Mouse (Mus musculus): ENCODE measurements around the gene Tlnrd1.
"Not testable (repeated sequence)": the region's sequence is repeated elsewhere in the genome, so short reads cannot be mapped to it uniquely, and the experiment has no call there.

Gene Tlnrd1

DNA sequence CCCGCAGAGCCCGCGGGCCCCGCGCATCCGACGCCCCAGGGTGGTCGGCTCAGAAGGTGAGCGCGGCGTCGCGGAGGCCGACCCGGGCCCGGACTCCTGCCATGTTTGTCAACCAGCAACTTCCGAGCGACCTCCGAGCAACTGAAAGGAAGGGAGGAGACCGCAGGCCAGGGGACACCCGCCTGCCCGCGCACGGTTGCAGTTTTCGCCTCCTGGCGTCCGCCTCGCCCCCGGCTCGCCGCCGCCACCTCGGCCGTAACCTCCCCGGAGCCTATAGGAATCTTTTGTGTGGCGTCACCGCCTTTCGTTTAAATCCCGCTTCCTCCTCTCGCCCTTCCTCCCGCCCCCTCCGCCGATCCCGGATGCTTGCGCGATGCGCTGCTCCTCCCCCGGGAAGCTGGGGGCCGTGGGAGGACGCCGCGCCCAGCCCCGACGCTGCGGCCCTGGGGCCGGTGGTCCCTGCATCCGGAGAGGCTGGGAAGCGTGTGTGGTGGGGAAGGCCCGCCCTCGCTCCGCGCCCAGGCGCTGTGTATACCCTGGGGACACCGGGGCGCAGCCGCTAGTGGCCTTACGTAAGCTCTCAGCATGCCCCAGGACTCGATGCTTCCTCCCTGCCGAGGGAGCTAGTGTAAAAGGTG is at the start of gene Tlnrd1, which contains the start of gene Mesd:
TSS of gene Tlnrd1 (minus strand) at position 285 of the 638 bp plus-strand sequence.
TSS of gene Mesd (plus strand) at position 446 of the 638 bp plus-strand sequence.
- ATAC-seq (ENCODE audit: low TSS enrichment) = peak; percentile 82

DNA sequence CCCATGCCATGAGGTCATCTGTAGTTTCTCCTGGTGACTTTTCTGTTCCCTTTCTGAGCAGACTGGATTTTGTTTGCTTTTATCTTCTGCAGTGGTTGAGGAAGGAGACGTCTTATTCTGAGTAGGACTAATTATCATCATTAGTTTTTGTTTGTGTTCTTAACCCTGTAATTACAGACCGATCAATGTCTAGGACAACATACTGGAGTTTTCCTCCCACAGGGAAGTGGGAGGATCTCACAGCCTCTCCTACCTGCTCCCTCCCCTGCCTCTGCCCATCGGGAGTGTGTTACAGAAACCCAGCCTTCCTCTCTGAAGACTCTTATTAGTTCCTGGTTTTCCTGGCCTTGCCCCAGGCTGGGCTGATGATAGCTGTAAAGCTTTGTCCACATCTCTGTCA is 37.5 kb upstream of the Tlnrd1 start:
- ATAC-seq (ENCODE audit: low TSS enrichment) = no peak

- ATAC-seq (ENCODE audit: low TSS enrichment) = no peak
These were observed 36.1 kb upstream of the Tlnrd1 start for GRCm38 (mm10) chr7:83920241-83920640.

DNA sequence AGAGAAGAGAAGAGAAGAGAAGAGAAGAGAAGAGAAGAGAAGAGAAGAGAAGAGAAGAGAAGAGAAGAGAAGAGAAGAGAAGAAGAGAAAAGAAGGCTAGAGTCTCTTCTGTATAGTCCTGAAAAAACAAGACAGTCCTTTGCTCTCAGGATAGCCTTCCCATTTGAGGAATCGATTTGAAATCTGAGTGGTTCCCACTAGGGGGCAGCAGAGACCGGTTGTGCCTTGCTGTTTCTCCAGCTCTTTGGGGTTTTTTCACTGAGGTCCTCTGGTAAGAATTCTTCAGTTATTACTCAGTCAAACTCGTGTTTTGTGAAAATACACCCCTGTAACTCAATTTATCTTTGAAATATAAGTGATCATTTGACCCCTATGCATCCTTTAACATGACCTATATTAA is 30.5 kb upstream of the Tlnrd1 start:
- ATAC-seq (ENCODE audit: low TSS enrichment) = peak; percentile 85

DNA sequence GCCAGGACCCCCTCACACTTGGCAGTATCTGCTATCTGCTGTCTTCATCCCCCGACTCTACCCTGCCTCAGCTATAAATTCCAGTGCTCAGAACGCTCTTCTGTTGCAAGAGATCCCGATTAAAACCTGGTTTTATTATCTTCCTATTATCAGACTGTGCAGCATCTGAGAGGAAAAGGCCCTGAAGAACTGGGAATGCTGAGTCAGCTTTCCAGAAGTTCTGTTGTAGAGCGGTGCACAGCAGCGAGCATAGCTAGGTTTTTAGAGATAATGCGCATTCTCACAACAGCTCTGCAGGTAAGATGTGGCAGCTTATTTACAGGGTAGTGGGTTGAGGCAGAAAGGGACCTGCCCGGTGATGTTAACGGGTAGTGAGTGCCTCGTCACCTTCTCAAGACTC is 29.9 kb upstream of the Tlnrd1 start:
- ATAC-seq (ENCODE audit: low TSS enrichment) = no peak

- ATAC-seq (ENCODE audit: low TSS enrichment) = no peak
These were observed 29.4 kb upstream of the Tlnrd1 start for GRCm38 (mm10) chr7:83913405-83913932.

GRCm38 (mm10) chr7:83911909-83912308 is 27.8 kb upstream of the Tlnrd1 start:
- ATAC-seq (ENCODE audit: low TSS enrichment) = no peak

DNA sequence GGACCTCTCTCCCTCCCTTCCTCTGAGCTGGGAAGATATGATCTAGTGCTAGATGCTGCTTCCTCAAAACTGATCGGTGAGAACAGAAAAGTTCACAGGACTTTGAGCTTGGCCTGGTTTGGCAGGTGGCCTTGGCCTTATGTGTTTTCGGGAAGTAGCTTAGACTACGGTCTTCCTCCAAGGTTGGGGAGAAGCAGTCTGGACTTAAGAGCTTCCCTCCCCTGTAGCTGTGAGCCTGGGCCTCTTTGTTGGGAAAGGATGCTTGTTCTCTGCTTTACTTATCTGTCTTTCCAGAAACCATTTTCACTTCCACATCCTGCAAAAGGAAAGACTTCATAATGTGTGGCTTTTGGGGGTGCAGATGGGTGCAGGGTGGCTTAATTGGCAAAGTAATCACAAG is 20.7 kb upstream of the Tlnrd1 start:
- ATAC-seq (ENCODE audit: low TSS enrichment) = no peak

DNA sequence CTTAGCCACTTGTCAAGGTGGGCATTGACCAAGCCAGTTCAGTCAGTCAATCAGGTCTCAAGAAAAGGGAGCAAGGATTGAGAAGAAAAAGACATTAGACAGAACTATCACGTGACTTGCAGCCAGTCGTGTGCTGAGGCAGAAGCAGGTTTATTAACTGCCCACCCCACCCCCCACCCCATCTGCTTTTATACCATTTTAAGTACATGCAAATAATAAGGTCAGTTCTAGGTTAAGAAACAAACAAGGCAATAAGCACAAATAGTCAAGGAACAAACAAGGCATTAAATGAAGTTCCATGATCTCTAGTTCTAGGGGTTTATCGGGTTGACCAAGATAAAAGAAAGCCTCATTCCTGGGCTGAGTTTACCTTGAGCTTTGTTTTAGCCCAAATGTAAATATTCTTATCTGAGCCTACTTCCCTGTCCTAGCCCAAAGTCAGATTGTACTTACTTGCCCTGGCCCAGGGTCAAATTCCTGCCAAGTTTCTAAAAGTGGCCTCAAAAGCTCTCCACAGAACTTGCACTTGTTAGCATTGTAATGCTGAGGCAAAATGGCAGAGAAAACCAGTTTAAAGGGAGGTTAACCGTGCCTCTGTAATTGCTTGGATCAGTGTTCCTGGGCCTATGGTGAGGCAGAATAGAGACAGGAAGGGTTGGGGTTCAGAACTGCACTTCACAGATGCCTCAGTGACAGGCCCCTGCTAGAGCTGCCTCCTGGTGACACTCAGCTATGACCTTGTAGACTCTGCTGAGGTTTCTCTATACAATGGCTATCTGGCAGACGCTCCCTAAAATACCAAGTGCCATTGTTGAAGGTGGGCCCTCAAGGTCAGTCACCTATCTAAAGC is 18.4 kb upstream of the Tlnrd1 start:
- no peak for ATAC-seq (ENCODE audit: low TSS enrichment)

DNA sequence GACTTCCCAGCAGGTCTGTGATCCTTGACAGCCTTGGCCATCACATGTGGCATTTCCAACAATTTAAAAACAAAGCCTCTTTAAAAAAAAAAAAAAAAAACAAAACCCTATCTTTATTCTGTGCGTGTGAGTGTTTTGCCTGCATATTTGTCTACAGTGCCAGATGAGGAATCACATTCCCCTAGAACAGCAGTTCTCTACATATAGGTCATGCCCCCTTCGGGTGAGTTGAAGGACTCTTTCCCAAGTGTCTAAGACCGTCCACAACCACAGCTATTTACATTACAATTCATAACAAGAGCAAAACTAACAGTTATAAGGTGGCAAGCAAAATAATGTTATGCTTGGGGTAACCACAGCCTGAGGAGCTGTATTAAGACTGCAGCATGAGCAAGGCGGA is 17.3 kb upstream of the Tlnrd1 start:
- ATAC-seq (ENCODE audit: low TSS enrichment) = no peak

GRCm38 (mm10) chr7:83900519-83900918 is 16.4 kb upstream of the Tlnrd1 start:
- ATAC-seq (ENCODE audit: low TSS enrichment) = no peak

- no peak for ATAC-seq (ENCODE audit: low TSS enrichment)
These were observed 14.2 kb upstream of the Tlnrd1 start for GRCm38 (mm10) chr7:83898267-83898666.

- no peak for ATAC-seq (ENCODE audit: low TSS enrichment)
These were observed 12.1 kb upstream of the Tlnrd1 start for GRCm38 (mm10) chr7:83896077-83896740.

DNA sequence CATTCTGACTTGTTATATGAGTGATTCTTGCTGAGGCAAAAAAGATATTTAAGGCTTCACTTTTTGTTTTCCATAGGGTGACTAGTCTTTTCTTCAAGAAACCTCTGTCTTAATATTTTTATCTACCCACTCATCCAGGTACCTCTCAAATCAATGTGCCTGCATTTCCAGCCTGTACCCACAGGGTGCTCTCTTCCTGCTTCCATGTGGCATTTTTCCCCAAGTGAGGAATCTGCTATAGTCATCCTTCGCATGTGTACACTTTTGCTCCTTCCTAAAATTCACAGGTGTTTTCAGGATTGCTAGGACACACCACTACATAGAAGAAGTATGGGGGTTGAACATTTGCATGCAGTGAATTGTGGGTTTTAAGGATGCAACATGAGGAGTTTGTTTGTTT is 10.2 kb upstream of the Tlnrd1 start:
- ATAC-seq (ENCODE audit: low TSS enrichment) = no peak

DNA sequence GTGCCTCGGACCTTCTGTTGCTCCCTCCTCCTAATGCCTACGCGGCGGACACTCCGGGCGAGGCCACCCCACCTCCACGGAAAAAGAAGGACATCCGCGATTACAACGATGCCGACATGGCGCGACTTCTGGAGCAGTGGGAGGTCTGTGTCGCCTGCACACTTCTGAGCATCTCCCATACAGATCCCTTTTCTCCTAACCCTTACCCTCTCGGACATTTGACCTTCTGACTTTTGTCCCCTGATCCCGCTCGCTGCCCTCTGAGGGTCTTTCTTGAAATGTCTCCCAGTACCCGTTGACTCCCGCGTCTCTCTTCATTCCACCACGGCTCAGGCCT is 8.2 kb upstream of the Tlnrd1 start:
- ATAC-seq (ENCODE audit: low TSS enrichment) = no peak

DNA sequence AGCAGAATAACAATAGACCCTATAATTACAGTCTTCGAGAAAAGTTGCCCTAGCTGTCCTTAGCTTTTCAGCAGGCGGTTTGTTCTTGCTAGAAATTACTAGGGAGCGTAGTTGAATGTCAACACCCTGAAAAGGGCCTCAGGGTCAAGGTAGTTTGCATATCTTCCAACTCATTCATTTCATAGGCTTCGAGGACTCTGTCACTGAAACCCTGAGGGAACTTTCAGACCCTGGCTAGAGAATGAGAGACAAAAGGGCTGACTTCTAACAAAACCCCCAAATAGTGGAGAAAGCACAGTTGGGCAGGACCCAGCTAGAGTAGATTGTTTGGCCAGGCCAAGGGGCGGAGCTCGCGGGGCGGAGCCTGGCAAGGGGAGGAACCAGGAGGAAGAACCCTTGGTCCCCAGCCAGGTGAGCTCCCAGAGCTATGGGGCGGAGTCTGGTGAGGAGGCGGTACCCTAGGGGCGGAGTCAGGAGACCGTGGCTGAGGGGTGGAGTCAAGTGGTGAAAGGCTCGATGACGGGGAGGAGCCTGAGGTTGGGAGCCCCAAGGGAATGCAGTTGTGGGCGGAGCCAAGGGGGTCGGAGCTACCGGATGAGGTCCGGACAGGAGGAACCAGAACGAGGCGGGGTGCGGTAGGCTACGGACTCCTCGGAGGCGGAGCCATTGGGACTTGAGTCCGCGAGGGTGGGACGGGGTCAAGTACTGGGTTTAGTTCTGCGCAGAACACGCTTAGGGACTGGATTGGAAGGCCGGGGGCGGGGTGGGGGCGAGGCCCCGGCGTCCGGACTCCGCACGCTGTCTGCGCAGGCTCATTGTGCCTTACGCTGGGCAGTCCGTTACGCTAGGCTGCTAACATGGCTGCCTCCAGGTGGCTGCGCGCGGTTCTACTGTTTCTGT is 7.6 kb upstream of the Tlnrd1 start:
- ATAC-seq (ENCODE audit: low TSS enrichment) = peak; percentile 95

DNA sequence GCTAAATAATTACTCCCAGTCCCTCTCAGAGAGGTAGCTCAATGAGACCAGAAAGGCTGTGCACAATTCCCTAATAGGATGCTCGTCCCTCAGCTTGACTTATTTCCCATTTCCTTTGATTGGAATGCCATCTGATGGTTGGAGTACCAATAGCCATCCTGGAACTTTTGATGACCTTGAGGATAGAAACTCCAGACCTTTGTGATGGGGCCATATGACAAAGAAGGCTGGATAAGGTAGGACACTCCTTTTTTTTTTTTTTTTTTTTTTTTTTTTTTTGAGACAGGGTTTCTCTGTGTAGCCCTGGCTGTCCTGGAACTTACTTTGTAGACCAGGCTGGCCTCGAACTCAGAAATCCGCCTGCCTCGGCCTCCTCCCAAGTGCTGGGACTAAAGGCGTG is 5.8 kb upstream of the Tlnrd1 start:
- not testable (repeated sequence) for ATAC-seq (ENCODE audit: low TSS enrichment)

DNA sequence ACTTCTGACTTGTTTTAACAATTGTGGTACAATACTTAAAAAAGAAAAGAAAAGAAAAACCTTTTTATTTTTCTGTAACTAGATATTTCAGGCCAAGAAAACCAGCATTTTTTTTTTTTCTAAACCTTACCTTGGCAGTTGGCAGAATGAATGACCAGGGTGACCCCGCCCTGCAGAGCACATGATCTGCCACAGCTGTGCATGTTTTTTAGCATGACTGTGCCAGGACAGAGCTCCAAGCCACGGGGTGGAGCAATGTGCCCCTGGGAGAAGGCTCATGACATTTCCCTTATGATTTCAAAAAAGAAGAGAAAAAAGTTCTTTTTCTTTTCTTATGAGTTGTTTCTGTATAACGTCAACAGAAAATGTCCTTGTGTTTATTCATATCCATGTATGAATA is 5.3 kb upstream of the Tlnrd1 start:
- no peak for ATAC-seq (ENCODE audit: low TSS enrichment)

DNA sequence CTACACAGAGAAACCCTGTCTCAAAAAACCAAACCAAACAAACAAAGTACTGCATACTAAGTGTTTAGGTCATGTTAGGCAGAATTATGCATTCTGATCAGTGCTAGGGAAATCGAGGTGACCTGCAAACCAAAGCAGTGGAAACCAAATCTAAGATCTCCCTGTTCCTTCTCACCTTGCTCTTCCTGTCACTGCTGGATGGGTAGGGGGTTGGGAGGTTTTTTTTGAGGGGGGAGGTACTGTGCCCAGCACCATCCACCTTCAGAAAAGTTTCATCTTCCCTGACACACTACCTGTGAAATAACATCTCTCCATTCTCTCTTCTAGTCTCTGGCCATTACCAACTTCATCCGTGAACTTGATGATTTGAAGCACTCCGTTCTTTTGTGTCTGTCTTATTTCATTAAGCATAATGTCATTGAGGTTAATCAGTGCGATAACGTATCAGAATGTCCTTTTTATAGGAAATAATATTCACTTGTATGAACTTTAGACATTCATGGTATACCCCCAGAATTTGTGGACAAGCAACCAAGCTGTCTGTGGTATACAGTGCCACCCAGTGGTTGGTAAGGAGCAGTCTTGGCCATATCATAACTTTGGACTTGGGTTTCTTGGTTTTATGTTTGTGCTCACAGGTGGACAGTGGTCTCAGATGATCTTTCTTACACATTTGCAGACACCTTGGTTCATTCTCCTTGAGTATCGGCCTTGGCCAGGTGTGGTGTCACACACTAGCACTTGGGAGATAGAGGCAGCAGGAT is 2.4 kb upstream of the Tlnrd1 start:
- no peak for ATAC-seq (ENCODE audit: low TSS enrichment)

DNA sequence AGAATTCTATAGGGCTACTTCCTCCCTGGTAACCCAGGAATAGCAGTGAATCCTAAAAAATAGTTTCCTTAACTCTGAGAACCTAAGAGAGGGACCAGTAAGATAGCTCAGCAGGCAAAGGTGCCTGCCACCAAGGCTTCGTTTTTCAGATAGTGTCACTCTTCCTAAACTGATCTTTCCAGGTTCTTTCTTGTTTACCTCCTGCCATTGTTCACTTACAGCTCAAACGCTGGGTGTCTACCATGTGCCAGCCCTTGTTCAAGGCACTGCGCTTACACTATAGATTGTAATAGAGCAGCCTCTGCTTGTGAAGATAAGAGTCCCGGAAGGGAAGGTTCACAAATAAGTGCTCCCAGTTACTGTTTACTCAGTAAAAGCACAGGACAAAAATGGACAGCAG is 1.7 kb upstream of the Tlnrd1 start:
- ATAC-seq (ENCODE audit: low TSS enrichment) = no peak
